Mouse (Mus musculus): Measurements from ENCODE around the gene Ccdc144b.

- TF ChIP-seq CTCF (IDR thresholded peaks at IDR 0.05; ENCODE audit: low read depth) (no peak), EP300 (IDR thresholded peaks at IDR 0.05; ENCODE audit: low read depth) (no peak)
Measured at GRCm38 (mm10) chr3:36095371-36095770, 42.0 kb upstream of the Ccdc144b start.

Measured in liver, embryonic 14.5 days (tissue).